Mouse (Mus musculus) spleen, postnatal 14 days (tissue): ENCODE results near the gene Frmpd3.
"Not testable (repeated sequence)": the region's sequence is repeated elsewhere in the genome, so short reads cannot be mapped to it uniquely, and the experiment has no call there.

ENCODE experiments used
- DNase-seq, 2 experiments: peaks; one replicate each; pipeline ENCODE4 v3.0.0; 2021 to 2022; ENCODE audit warnings: low spot score in 2 of 2

Gene Frmpd3

GRCm38 (mm10) chrX:140341656-140342392, at the start of gene Frmpd3:
TSS of gene Frmpd3 (plus strand) at chrX:140342263.
- no peak for DNase-seq

GRCm38 (mm10) chrX:140303731-140304130, 38.3 kb upstream of the Frmpd3 start:
- DNase-seq: no peak

GRCm38 (mm10) chrX:140305652-140306051, 36.4 kb upstream of the Frmpd3 start:
- DNase-seq: no peak

DNA sequence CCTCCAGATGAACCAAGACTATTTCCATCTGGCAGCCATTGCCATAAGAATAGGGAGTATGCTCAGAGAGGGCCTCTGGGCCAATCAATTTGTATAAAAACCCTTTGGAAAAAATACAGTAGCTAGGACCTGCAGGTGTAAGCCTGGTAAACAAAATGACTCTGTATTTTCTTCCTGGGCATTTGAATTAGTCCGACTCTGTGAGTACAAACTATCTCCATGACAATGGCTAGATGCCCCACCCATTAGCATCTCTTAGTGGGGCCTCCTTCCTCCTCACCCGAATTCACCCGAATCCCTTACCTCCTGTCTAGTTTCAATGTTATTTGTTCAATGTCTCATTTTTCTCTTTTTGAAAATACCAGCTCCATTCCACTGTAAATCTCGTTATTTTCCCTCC, 24.1 kb upstream of the Frmpd3 start:
- DNase-seq: no peak

- no peak for DNase-seq
Measured at GRCm38 (mm10) chrX:140319131-140319530, 22.9 kb upstream of the Frmpd3 start.

DNA sequence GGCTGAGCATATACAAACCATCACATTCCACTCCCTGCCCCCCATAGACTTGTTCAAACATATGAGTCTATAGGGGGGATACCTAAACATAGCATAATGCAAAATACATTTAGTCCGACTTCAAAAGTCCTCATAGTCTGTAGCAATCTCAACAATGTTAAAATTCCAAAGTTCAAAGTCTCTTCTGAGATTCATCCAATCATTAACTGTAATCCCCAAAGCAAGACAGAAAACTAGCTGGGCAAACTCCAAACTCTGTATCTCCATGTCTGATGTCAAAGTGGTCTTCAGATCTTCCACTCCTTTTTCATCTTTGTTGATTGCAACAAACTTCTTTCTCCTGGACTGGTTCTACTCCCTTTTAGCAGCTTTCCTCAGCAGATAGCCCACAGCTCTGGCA, 21.4 kb upstream of the Frmpd3 start:
- not testable (repeated sequence) for DNase-seq

DNA sequence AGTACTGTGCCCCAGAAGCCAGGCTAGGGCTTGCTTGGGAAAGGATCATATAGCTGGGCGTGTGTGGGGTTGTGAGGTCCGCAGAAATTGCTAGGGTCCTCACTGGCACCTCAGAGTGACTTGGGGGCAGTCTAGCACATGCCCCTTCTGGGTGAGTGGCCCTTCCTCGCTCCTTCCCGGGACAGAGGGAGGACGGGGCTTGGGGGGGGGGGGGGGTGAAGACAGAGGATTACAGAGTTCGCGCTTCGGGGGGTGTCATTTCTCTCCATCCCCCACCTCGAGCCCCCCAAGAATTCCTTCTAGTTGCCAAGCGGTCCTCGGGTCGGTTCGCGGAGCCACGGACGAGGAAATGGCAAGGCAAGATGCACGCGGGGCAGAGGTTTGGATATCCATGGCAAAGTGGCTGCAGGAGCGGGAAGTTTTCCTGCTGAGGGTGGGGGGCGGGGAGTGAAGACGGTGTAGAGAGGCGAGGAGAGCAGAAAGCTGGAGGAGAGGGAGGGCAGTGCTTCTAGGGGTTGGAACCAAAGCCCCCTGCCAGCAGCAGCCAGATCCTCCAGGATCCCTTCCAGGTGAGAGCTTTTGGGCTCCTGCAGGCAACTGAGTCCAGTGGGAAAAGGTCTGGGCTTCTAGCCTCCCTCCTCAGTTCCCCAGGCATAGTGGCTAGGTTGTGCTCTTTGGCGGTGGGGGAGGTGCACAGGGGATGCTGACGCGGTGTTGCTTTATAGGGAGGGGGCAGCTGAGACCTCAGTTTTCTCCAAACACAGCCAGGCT, 515 bp downstream of the Frmpd3 start:
- no peak for DNase-seq

DNA sequence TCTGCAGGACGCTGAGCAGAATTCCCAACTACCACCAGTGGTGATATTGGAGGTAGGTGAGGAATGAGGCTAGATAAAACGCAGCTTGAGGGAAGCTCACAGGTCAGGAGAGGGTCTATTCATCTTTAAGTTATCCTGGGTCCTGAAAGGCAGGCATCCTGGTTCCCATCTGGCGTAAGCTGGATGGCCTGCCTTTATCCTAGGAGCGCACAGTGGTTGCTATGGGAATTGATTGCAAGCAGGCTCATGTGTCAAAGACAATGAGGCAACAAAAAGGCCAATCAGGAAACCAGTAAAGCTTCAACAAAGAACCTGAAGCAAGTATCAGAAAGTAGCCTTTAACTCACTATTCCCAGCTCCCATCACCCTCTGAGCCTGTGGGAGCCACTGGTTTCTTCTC, 33.6 kb downstream of the Frmpd3 start:
- no peak for DNase-seq

- no peak for DNase-seq
Measured at GRCm38 (mm10) chrX:140399986-140400385, 57.9 kb downstream of the Frmpd3 start.

DNA sequence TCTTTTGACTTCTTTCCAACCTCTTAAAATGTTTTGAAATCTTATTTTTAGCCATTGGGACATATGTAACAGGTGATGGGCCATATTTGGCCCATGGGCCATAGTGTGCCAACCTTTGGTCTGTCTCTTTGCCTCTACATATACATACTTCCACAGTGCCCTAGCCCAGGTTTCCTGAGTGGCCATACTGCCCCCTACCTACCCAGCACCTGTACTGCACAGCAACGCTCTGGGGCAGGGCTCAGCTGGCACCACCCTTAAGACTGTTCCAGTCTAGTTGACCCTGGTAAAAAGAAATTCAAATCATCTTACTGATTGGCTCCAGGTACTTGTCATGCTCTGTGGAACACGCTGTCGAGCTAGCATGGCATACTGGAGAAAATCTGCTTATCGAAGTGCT, 60.8 kb downstream of the Frmpd3 start:
- no peak for DNase-seq

DNA sequence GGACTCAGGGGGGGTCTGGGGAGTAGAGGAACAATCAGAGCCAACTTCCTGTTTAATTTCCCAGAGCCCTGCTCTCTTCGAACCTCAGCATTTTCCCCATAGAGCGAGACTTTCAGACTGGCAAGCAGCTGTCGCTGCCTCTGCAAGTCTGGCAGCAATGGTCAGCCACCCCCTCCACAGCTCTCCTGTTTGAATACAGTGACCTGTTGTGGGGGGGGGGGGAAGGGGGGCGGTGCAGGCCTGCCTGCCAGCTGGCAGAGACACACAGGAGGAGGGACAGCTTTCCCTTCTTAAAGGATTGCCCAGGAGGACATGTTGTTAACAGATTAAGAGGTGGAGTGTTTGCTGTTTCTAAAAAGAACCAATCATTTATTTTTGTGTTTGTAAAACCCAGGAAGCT, 64.0 kb downstream of the Frmpd3 start:
- DNase-seq: no peak

- no peak for DNase-seq
Measured at GRCm38 (mm10) chrX:140406501-140406900, 64.4 kb downstream of the Frmpd3 start.

- DNase-seq: no peak
Measured at GRCm38 (mm10) chrX:140407593-140407992, 65.5 kb downstream of the Frmpd3 start.

- no peak for DNase-seq
Measured at GRCm38 (mm10) chrX:140418467-140418866, 76.4 kb downstream of the Frmpd3 start.

DNA sequence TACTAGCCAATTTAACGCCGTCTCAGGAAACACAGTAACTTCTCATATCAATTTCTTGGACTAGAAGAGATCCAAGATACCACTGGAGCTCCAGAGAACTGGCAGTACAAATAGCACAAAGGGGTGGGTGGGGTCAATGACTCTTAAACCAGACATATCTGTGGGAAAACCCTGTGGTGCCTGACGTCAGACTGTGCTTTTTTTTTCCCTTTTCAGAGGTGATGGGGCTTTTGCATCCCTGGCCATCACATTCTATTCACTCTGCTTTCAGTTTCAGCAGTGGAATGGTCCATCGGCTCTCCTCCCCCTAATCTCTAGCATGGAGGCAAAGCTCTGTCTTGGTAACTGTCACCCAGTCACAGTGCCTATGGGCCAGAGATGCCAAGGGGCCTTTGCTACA, 85.1 kb downstream of the Frmpd3 start:
- no peak for DNase-seq

DNA sequence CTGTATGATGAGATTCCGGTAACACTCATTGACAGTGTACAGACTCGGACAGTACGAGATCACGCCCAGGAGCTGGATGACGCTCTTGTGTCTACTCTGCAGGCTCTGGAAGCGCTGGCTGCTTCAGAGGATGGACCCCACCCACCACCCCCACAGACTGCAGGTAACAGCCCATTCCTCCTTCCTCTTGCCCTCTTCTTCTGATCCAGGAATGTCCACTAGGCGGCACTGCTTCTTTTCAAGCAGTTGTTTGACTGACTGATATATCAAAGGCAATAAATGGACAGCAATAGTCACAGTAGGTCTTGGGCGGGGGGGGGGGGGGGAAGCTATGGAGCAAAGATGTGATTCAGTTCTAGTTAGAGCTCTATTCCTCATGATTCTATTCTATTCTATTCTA, 86.2 kb downstream of the Frmpd3 start:
- DNase-seq: no peak

GRCm38 (mm10) chrX:140429985-140430384, 87.9 kb downstream of the Frmpd3 start:
- no peak for DNase-seq

GRCm38 (mm10) chrX:140430506-140430905, 88.4 kb downstream of the Frmpd3 start:
- DNase-seq: no peak

- no peak for DNase-seq
Measured at GRCm38 (mm10) chrX:140431981-140432380, 89.9 kb downstream of the Frmpd3 start.

- no peak for DNase-seq
Measured at GRCm38 (mm10) chrX:140432786-140433185, 90.7 kb downstream of the Frmpd3 start.

DNA sequence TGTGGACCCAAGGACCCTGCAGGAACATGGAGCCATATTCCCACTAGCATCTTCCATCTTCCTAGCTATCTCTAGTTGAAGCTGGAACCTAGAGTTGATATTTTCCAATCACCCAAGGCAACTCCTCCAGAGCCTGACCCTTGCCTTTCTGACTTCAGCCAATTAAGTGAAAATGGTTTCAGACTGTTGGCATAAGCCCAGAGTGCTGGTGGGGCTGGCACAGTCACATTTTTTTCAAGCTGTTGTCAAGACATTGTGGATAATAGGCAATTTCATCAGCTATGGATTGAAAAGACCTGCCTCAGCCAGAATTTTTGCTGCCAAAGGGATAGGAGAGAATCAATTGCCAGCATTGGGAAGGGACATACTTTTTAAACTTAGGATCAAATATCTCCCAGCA, 95.8 kb downstream of the Frmpd3 start:
- no peak for DNase-seq

DNA sequence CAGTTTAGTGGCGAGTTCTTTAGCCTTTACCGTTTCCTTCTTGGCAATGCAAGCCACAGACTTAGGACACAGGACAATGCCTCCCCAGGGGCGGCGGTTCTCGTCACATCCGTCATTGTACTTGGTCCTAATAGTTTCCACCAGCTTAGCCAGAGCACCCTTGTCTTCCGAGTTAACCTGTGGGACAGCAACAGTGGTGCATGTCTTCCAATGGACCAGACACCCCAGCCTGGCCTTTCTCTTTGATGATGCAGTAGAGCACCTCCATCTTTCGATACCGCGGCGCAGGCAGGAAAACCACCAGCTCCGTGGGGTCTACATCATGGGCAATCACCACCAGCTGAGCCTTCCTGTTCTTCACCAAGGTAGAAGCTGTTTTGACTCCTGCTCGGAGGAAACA, 103.5 kb downstream of the Frmpd3 start:
- no peak for DNase-seq

DNA sequence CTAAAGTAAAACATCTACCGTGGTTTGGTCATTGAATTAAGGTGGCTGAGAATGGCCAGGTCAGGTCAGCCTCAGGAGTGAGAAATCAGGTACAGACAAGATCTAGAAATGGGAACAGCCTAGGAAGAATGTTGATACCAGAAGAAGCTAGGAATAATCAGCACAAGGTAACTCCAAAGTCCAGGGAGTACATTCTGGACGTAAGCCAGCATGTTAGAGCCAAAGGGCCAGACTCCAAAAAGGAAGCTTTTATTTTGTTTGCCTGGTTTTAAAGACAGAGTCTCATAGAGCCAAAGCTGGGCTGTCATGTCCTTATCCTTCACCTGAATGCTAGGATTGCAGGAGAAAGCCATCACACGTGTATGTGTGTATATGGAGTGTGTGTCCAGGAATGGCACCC, 108.0 kb downstream of the Frmpd3 start:
- no peak for DNase-seq
